Mouse (Mus musculus) small intestine, adult 2 months (tissue): ENCODE data around the gene Psph.

Experiments used
- CTCF ChIP-seq: fragments of 200-500 bp; IDR thresholded peaks from 2 replicates; pipeline ENCODE4 v1.5.1; 2012; ENCODE audit warnings: low read depth, mild to moderate bottlenecking, control low read depth, inconsistent platforms, low read length, moderate library complexity, mixed read lengths; ENCODE audit not compliant: insufficient replicate concordance, insufficient read length; ENCODE audit errors: extremely low read depth
- POLR2A ChIP-seq: fragments of 200-500 bp; IDR thresholded peaks from 2 replicates; pipeline ENCODE4 v1.6.1; 2012; ENCODE audit warnings: low read depth, mild to moderate bottlenecking, control low read depth, inconsistent platforms, low read length, moderate library complexity

DNA sequence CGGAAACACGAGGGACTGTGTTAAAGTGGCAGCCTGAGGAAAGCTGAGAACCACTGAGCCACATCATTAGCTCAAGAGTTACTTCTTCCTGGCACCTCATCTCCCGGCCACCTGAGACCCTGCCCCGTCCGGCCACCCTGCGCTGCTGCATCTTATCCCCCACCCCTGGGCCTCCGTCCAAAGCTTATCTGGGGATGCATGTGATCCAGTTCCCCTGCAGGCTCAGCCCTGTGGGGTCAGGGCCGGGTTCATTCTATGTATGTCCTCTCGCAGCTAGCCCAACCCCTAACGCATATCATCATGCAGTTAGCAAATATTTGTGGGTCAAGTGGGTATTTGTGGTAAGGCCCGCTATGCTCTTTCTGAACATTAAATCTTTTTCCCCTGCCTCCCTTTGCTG lies 58.0 kb downstream of the Psph start:
- TF ChIP-seq CTCF (no peak), POLR2A (no peak)
